Mouse (Mus musculus): ENCODE measurements at regions not wholly inside any gene's neighbourhood (a gene's known extent, or its start where the extent isn't known, plus 50 kb on each side); places are given as distances from the start of the nearest gene placed in this dataset.

- TF ChIP-seq CTCF (IDR thresholded peaks at IDR 0.05; ENCODE audit: insufficient read depth, low read length) (no peak), POLR2A (IDR thresholded peaks at IDR 0.05; ENCODE audit: borderline replicate concordance, extremely low read depth, low read depth, low read length) (no peak)
- no peak overlapping the region for H3K4me3 ChIP-seq (replicated peaks; ENCODE audit: extremely low read depth, low read depth, low read length)
- 73% methylated on average over 2 of the region's 2 CpGs for WGBS
- no peak for DNase-seq
- no peaks in the 10 kb centered on the region for H3K4me1 ChIP-seq (ENCODE audit: control insufficient read depth, insufficient read depth, low read length)
Measured at GRCm38 (mm10) chr17:65193341-65193740, 347.2 kb downstream of the Tmem232 start.

- Histone ChIP-seq H3K4me3 (replicated peaks; ENCODE audit: extremely low read depth, low read depth, low read length) (no peak overlapping the region), H3K4me1 (ENCODE audit: control insufficient read depth, insufficient read depth, low read length) (no peaks in the 10 kb centered on the region)
- no peak for DNase-seq
- 86% methylated on average over 12 of the region's 12 CpGs for WGBS
- TF ChIP-seq POLR2A (IDR thresholded peaks at IDR 0.05; ENCODE audit: borderline replicate concordance, extremely low read depth, low read depth, low read length): no peak
- TF ChIP-seq CTCF (IDR thresholded peaks at IDR 0.05; ENCODE audit: insufficient read depth, low read length): no peak
Measured at GRCm38 (mm10) chr17:65192432-65193059, 348.0 kb downstream of the Tmem232 start.

GRCm38 (mm10) chr17:65190839-65191591, 349.6 kb downstream of the Tmem232 start:
- Histone ChIP-seq H3K4me1 (ENCODE audit: control insufficient read depth, insufficient read depth, low read length) (no peaks in the 10 kb centered on the region), H3K4me3 (replicated peaks; ENCODE audit: extremely low read depth, low read depth, low read length) (no peak overlapping the region)
- TF ChIP-seq CTCF (IDR thresholded peaks at IDR 0.05; ENCODE audit: insufficient read depth, low read length): no peak
- no peak for TF ChIP-seq POLR2A (IDR thresholded peaks at IDR 0.05; ENCODE audit: borderline replicate concordance, extremely low read depth, low read depth, low read length)
- 46% methylated on average over 12 of the region's 12 CpGs for WGBS
- DNase-seq: no peak

- H3K4me1 ChIP-seq (ENCODE audit: control insufficient read depth, insufficient read depth, low read length): no peaks in the 10 kb centered on the region
- no peak for DNase-seq
- WGBS: 69% methylated on average over 4 of the region's 4 CpGs
- H3K4me3 ChIP-seq (replicated peaks; ENCODE audit: extremely low read depth, low read depth, low read length): no peak overlapping the region
- no peak for TF ChIP-seq POLR2A (IDR thresholded peaks at IDR 0.05; ENCODE audit: borderline replicate concordance, extremely low read depth, low read depth, low read length)
- TF ChIP-seq CTCF (IDR thresholded peaks at IDR 0.05; ENCODE audit: insufficient read depth, low read length): no peak
Measured at GRCm38 (mm10) chr17:65181164-65181563, 345.3 kb upstream of the 4930583I09Rik start.

- Histone ChIP-seq H3K4me3 (replicated peaks; ENCODE audit: extremely low read depth, low read depth, low read length) (no peak overlapping the region), H3K4me1 (ENCODE audit: control insufficient read depth, insufficient read depth, low read length) (no peaks in the 10 kb centered on the region)
- no peak for TF ChIP-seq CTCF (IDR thresholded peaks at IDR 0.05; ENCODE audit: insufficient read depth, low read length)
- no peak for TF ChIP-seq POLR2A (IDR thresholded peaks at IDR 0.05; ENCODE audit: borderline replicate concordance, extremely low read depth, low read depth, low read length)
- WGBS: 68% methylated on average over 4 of the region's 4 CpGs
- no peak for DNase-seq
Measured at GRCm38 (mm10) chr17:65175770-65176169, 339.9 kb upstream of the 4930583I09Rik start.

GRCm38 (mm10) chr17:65174114-65174513, 338.2 kb upstream of the 4930583I09Rik start:
- whole genome bisulfite sequencing: 88% methylated on average over 6 of the region's 6 CpGs
- DNase-seq: no peak
- Histone ChIP-seq H3K4me3 (replicated peaks; ENCODE audit: extremely low read depth, low read depth, low read length) (no peak overlapping the region), H3K4me1 (ENCODE audit: control insufficient read depth, insufficient read depth, low read length) (no peaks in the 10 kb centered on the region)
- no peak for TF ChIP-seq CTCF (IDR thresholded peaks at IDR 0.05; ENCODE audit: insufficient read depth, low read length)
- no peak for TF ChIP-seq POLR2A (IDR thresholded peaks at IDR 0.05; ENCODE audit: borderline replicate concordance, extremely low read depth, low read depth, low read length)

- no peak for DNase-seq
- Histone ChIP-seq H3K4me1 (ENCODE audit: control insufficient read depth, insufficient read depth, low read length) (no peaks in the 10 kb centered on the region), H3K4me3 (replicated peaks; ENCODE audit: extremely low read depth, low read depth, low read length) (no peak overlapping the region)
- 95% methylated on average over 3 of the region's 3 CpGs for WGBS
- TF ChIP-seq CTCF (IDR thresholded peaks at IDR 0.05; ENCODE audit: insufficient read depth, low read length) (no peak), POLR2A (IDR thresholded peaks at IDR 0.05; ENCODE audit: borderline replicate concordance, extremely low read depth, low read depth, low read length) (no peak)
Measured at GRCm38 (mm10) chr17:65173236-65173635, 337.4 kb upstream of the 4930583I09Rik start.

- no peak for DNase-seq
- TF ChIP-seq POLR2A (IDR thresholded peaks at IDR 0.05; ENCODE audit: borderline replicate concordance, extremely low read depth, low read depth, low read length) (no peak), CTCF (IDR thresholded peaks at IDR 0.05; ENCODE audit: insufficient read depth, low read length) (no peak)
- 76% methylated on average over 4 of the region's 4 CpGs for WGBS
- H3K4me1 ChIP-seq (ENCODE audit: control insufficient read depth, insufficient read depth, low read length): no peaks in the 10 kb centered on the region
- no peak overlapping the region for H3K4me3 ChIP-seq (replicated peaks; ENCODE audit: extremely low read depth, low read depth, low read length)
Measured at GRCm38 (mm10) chr17:65170691-65171090, 334.8 kb upstream of the 4930583I09Rik start.

GRCm38 (mm10) chr17:65169981-65170617, 334.2 kb upstream of the 4930583I09Rik start:
- H3K4me1 ChIP-seq (ENCODE audit: control insufficient read depth, insufficient read depth, low read length): no peaks in the 10 kb centered on the region
- no peak for TF ChIP-seq CTCF (IDR thresholded peaks at IDR 0.05; ENCODE audit: insufficient read depth, low read length)
- TF ChIP-seq POLR2A (IDR thresholded peaks at IDR 0.05; ENCODE audit: borderline replicate concordance, extremely low read depth, low read depth, low read length): no peak
- H3K4me3 ChIP-seq (replicated peaks; ENCODE audit: extremely low read depth, low read depth, low read length): no peak overlapping the region
- WGBS: 66% methylated on average over 4 of the region's 4 CpGs
- DNase-seq: no peak
